Mouse (Mus musculus) left cerebral cortex, postnatal 14 days (tissue): ENCODE measurements around the gene Arnt. TPM values are rescaled to one million over a fixed set of nuclear protein-coding genes. Genes with fewer than 3 reads are reported as not detected.
"Not testable (repeated sequence)": the region's sequence is repeated elsewhere in the genome, so short reads cannot be mapped to it uniquely, and the experiment has no call there.

Experiments
- DNase-seq, 2 experiments: peaks; one replicate each; pipeline ENCODE4 v3.0.0; 2021 to 2022; ENCODE audit warnings: low spot score in 2 of 2, mixed read lengths in 1 of 2
- intact Hi-C: fragments of 180-260 bp; cut with DNase I; formaldehyde crosslinking; loops from one replicate; pipeline ENCODE4 v1.15.1; 2025
- long read RNA-seq, 2 experiments: library from polyadenylated mRNA; stranded (forward); transcript quantifications; one replicate each; pipeline ENCODE4 v2.0.0; 2021
- total RNA-seq, 2 experiments: library from RNA; stranded (reverse); gene quantifications; 2 replicates each; pipeline ENCODE4 v1.2.3; 2021

Gene Arnt
- 10 to 100 TPM; 32.2 to 36.2 TPM for total RNA-seq
- long read RNA-seq, experiment 1, full-length matches to known transcripts: 5 of 10 reads
- long read RNA-seq, experiment 1, partial matches to known transcripts: 4 of 10 reads
- long read RNA-seq, experiment 1, other reads (novel, unspliced or antisense): 1 of 10 reads
- long read RNA-seq, experiment 2, full-length matches to known transcripts: 8 of 20 reads
- long read RNA-seq, experiment 2, partial matches to known transcripts: 5 of 20 reads
- long read RNA-seq, experiment 2, other reads (novel, unspliced or antisense): 7 of 20 reads

DNA sequence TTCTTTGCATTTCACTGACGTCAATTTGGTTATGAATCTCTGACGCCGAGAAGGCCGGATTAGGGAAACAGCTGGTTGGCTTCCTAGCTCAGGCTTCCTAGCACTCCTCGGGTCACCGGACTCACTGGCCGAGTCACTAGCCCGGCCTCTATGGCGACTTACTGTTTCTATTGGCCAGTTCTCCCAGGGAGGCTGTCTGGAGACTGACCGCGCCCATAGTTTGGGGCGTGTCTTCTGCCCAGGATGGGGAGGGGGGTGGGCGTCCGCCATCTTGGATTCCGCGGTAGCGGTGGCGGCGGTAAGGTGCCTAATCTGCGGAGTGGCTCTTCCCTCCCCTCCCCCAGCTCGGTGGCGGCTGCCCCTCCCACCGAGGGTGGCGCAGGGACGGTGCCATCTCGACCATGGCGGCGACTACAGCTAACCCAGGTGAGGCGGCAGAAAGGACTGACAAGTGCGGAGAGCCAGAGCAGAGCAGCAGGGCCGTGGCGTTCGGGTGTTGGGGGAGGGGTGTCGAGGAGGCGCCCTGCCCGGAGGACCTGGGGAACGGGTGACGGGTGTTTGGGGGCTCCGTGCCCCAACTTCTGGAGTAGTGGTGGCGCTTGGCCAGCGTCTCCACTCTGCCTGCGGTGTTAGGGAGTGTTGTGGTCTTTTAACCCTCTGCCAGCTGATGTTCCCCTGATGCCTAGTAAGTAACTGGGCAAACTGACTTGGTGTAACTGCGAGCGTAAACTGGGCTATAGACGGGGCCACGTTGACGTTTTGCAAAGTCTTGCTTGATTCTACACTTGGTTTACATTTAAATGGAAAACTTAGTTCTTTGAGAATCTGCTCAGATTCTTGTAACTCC lies at the start of gene Arnt:
TSS of gene Arnt (plus strand) at position 253 of the 847 bp plus-strand sequence.
- DNase-seq: peak; percentile 87 to 92
- intact Hi-C loops: no loop called here

GRCm38 (mm10) chr3:95385401-95386075 lies 48.6 kb upstream of the Arnt start:
- intact Hi-C loops: no loop called here
- DNase-seq: no peak

DNA sequence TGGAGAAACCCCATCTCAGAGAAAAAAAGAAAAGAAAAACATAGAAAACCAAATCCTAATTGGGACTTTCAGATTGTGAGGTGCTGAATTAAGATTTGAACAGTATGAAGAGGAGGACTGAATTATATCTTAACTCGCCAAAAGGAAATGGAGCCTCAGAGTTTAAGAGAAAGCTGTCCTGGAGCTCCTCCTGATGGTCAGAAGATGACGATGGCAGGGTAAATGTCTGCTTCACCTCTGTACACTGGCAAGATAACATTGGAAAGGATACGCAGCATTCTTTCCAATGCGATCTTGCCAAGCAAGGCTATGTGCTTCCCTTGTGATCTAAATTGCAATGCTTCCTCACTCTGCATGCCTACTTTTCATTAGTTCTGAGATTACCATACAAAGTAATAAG lies 39.8 kb upstream of the Arnt start:
- peak; percentile 9 to 12 for DNase-seq
- intact Hi-C loops: no loop called here

DNA sequence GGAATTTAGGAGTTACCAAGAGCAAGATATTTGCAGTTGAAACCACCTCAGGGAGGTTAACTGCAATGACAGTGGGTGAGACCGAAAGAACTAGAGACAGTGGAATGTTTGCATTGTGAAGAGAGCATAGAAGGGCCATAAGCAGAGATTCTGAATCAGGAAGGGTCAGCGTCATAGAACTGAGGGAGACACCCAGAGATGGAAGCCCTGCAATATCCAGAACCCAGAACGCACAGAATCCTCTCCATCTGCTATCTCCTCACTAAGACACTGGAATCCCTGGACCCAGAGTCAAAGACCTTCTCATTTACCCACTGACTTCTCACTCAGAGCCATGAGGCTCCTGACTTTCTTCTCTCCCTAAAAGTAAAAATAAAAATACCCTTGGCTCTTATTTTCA lies 31.4 kb upstream of the Arnt start, which contains the start of gene 4930558C23Rik:
TSS of gene 4930558C23Rik (minus strand) at position 101 of the 400 bp plus-strand sequence.
- intact Hi-C loops: no loop called here
- no peak for DNase-seq

DNA sequence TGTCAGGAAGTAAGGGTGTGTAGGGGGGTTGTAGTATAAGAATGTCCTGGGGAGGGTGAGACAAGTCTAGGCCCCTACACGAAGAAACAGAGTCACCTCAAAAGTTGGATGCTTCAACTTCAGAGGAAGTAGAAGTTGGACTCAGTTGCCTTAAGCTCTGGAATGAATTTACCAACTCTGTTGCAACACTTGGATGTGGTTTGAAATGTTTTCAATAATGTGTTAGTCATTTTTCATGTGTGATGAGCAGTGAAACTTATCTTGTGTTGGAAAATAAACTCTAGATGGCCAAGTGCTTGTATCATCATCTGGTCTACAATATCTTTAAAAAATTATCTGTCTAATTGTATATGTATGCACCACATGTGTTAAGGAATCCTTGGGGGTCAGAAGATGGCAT lies 26.5 kb upstream of the Arnt start:
- DNase-seq: no peak
- intact Hi-C loops: no loop called here

GRCm38 (mm10) chr3:95408852-95409251 lies 25.3 kb upstream of the Arnt start:
- intact Hi-C loops: no loop called here
- no peak for DNase-seq

DNA sequence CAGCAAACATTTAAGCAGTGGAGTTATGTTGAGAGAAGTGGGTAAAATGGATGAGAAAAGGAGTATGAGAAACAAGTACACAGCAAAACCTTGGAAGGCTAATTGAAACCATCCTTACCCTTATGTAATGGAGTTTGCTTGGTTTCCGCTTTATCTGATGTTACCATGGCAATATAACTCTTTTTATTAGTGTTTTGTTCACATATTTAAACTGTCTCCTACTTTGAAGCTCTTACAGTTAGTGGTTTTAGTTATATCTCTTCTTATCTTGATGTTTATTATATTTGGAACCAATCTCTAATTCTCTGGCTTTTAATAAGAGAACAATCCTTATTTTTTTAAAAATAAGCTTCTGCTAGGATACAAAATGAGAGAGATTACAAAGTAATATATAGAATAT lies 21.9 kb upstream of the Arnt start:
- no peak for DNase-seq
- intact Hi-C loops: no loop called here

DNA sequence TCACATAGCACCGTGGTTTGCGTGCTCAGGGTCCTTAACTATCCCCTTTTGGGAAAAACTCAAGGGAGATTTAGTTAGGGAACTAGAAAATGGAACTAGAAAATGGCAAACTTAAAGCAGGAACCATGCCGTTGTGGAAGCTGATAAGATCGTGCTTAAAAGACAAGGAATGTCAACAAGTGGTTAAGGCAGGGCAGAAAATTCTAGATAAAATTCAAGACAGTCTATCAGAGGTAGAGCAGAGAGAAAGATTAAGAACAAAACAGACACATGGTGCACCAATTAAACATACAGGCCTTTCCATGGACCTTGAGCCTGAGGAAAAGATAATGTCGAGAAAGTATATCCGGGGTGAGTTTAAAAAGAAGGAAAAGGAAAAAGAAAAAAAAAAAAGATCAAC lies 16.3 kb upstream of the Arnt start:
- no peak for DNase-seq
- intact Hi-C loops: no loop called here

DNA sequence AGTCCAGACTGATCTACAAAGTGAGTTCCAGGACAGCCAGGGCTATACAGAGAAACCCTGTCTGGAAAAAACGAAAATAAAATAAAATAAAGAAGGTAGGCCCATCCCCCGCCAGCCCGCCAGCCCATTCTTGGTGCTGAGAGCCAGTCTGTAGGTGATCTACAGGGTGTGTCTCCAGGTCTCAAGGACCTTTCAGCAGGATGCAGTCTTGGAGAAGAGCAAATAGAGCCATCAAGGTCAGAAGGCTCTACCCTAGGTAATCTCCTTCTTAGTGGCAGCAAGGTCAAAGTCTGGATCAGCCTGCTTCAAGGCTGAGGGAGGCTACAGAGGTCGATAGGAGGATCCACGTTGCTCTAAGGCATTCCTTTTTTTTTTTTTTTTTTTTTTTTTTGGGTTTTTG lies 7.7 kb upstream of the Arnt start:
- intact Hi-C loops, DNase-seq: not testable (repeated sequence)

- DNase-seq, intact Hi-C loops: not testable (repeated sequence)
Observed at GRCm38 (mm10) chr3:95427117-95427890, 6.9 kb upstream of the Arnt start.

DNA sequence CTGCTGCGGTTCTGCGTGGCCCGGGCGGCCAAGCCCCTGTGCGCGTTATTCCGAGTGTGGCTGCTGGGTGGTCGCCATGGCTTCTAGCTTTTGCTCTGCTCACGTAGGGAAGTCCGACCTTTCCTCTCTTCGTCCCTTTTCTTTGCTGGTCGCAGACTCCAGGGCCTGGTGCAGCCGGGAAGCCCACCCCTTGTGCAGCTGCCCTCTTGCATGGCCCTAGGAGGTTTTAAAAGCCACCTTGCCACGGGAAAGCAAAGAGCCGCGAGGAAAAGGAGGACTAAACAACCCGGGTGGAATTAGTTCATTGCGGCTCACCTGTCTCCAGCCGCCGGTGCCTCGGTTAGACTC lies 6.3 kb upstream of the Arnt start:
- intact Hi-C loops: not testable (repeated sequence)
- DNase-seq: peak in 1 of 2 experiments; percentile 7

GRCm38 (mm10) chr3:95428423-95428822 lies 5.8 kb upstream of the Arnt start:
- DNase-seq, intact Hi-C loops: not testable (repeated sequence)

DNA sequence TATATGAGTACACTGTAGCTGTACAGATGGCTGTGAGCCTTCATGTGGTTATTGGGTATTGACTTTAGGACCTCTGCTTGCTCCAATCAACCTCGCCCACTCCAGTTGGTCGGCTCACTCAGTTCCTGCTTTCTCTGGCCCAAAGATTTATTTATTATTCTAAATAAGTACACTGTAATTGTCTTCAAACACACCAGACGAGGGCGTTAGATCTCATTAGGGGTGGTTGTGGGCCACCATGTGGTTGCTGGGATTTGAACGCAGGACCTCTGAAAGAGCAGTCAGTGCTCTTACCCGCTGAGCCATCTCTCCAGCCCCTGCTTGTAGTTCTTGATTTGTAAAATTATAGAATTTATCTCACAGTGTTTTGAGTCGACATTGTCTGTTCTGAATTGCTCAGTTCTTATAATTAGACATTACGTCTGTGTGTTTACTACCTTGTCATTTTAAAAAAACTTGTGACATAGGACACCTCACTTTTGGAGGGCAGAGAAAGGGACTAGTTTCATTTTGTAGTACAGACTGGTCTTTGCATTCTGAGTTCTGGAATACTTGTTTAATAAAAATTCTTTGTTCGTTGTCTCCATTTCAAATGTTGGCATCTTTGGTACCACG lies 780 bp upstream of the Arnt start:
- intact Hi-C loops: no loop called here
- no peak for DNase-seq

GRCm38 (mm10) chr3:95434983-95435370 lies 789 bp downstream of the Arnt start:
- no peak for DNase-seq
- intact Hi-C loops: no loop called here

GRCm38 (mm10) chr3:95435561-95435960 lies 1.4 kb downstream of the Arnt start:
- DNase-seq: no peak
- intact Hi-C loops: no loop called here

DNA sequence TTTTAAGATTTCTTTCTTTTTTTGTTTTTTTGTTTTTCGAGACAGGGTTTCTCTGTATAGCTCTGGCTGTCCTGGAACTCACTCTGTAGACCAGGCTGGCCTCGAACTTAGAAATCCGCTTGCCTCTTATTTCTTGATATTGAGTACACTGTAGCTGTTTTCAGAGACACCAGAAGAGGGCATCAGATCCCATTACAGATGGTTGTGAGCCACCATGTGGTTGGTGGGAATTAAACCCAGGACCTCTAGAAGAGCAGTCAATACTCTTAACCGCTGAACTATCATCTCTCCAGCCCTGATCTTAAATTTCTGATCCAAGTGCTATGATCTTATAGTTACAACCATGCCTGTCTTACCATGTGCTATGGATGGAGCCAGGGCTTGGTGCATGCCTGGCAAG lies 4.4 kb downstream of the Arnt start:
- DNase-seq, intact Hi-C loops: not testable (repeated sequence)

- intact Hi-C loops: no loop called here
- no peak for DNase-seq
Observed at GRCm38 (mm10) chr3:95439670-95440069, 5.5 kb downstream of the Arnt start.

DNA sequence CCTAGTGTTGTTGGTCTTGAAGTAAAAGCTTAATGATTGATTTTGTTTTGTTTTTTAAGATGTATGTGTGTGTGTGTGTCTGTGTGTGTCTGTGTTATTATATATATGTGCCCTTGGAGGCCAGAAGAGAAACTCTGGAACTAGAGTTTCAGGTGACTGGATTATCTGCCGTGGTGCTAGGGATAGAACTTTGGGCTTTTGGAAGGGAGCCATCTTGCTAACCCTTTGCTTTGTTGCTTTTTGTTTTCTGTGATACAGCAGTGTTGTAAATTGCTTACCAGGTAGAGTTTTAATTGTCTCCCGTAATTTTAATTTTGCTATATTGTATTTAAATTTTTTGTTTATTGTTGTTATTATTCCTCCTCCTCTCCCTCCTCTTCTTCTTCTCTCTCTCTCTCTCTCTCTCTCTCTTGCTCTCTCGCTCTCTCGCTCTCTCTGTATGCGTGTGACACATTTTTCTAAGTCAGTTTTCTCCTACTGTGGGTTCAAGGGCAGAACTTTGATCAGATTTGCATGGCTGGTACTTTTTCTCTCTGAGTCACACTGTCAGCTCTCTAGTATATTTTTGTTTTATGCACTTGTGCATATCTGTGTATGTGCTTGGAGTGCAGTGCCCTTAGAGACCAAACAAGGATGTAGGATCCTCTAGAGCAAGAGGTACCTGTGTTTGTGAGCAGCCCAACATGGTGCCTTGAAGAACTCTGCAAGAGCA lies 8.4 kb downstream of the Arnt start:
- intact Hi-C loops: no loop called here

More for the DNA sequence above, 8.4 kb downstream of the Arnt start:
- DNase-seq: no peak
